Mouse (Mus musculus) kidney, postnatal 4 days (tissue): ENCODE results near the gene Alcam.
A peak's percentile ranks its signal among the peaks of the same experiment; 100 is the strongest.

Source experiments
- DNase-seq, 2 experiments: peaks; one replicate each; pipeline ENCODE4 v3.0.0; 2021; ENCODE audit warnings: mixed read lengths in 2 of 2

Gene Alcam

DNA sequence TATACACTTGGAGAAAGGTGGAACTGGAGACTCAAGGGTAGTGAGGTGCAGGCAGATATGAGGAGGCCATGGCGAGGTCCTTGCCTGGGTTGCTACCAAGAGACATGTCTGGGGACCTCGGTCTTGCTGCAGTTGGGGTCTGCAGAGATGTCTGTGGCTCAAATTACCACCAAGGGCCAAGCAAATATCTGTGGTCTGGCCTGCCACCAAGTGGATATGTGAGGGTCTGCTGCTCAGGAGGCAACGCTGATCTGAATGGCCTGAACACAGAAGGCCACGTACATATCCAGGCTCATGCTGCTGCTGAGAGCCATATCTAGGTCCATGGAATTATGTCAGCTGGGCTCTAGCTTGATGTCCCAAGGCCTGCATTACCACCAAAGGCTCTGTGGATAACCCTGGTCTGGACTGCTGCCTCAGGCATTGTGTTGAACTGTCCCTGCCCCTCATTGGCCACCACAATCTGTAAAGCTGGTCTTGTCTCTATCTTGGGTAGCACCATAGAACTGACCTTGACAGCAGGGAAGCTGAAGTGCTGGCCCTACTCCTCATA lies 210.4 kb downstream of the Alcam start:
- DNase-seq: peak; percentile 29 to 36

DNA sequence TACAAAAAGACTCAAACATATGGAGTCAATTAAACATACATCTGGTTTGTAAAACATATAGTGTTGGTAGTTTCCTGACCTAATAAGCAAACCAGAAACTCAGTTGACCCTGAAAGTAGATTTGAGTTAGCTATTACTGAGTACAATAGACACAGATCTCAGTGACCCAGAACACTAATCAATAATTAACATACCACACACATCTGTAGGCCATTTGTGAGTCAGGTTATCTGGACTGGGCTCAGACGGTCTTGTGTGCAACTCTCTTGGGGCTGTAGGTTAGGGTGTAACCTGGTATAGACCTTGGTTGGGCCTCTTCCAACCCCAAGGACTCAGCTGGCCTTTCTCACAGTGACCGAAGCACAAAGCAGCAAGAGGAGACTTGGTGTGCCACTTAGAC lies 211.7 kb downstream of the Alcam start:
- DNase-seq: peak; percentile 11 to 32

DNA sequence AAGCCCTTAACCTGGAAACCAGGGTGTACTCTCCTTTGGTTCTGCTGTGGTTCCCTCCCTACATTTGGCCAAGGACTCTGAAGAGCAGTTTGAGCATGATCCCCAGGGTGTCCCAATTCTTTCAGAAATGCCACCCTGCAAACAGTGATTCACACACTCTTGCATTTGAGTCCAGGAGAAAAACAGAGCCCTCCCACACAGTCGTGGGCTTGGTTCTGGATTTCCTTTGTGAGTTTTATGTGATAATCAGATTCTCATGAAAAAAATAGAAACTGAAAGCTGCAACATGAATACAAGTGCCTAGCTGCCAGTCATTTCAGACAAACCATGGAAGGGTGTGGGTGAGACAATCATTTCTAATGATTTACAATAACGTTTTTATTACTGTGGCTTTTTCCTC lies 223.9 kb downstream of the Alcam start:
- DNase-seq: no peak

DNA sequence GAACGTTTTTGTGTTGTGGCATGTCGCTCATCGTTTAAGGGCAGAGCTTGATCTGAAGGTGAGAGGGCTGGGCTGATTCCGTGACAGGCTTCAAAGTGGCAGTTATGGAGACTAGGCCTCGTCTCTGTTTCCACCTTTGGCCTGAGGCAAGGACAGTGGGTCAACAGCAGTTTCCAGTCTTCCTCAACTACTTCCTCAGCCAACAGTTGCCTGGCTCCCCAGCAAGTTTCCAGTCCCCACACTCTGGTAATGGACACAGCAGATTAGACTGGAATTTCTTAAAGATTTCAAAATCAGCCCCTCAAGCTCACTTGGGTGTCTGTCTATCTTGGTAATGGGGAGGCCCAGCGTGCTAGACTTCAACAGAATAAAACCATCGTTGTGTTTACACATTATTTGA lies 224.4 kb downstream of the Alcam start:
- DNase-seq: no peak

DNA sequence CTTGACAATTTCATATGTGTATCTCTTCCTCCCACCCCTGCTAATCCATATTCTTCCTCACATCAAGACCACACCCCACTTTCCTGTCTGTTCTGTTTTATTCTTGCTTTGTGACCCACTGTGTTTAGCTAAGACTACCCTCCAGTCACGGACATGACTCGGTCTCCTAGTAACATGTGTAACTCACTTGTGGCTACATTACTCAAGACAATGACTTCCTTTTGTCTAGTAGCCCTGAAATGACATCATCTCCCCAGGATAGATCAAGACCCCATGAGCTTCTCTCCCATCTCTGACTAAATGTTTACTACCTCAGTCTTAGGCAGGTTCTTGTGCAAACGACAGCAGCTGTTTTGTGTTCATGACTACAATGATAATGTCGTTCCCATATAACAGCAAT lies 231.0 kb downstream of the Alcam start:
- DNase-seq: no peak

DNA sequence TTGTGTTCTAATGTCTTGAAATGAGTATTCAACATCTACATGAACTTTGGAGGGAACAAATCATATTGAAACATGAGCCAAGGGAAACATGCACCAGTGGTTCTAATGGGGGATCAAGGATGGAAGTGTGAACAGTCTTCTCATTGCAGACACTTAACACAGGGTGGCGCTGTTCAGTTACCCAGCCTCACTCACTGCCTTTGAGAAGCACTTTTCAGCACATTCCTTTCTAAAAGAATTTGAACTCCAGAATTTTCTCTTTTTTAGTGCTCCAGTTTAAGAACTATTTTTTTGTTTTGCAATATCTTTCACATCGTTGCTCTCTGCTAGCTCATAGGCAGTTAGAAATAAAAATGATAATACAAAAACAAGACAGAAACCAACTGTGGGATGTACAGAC lies 234.8 kb downstream of the Alcam start:
- DNase-seq: peak; percentile 58 to 71

DNA sequence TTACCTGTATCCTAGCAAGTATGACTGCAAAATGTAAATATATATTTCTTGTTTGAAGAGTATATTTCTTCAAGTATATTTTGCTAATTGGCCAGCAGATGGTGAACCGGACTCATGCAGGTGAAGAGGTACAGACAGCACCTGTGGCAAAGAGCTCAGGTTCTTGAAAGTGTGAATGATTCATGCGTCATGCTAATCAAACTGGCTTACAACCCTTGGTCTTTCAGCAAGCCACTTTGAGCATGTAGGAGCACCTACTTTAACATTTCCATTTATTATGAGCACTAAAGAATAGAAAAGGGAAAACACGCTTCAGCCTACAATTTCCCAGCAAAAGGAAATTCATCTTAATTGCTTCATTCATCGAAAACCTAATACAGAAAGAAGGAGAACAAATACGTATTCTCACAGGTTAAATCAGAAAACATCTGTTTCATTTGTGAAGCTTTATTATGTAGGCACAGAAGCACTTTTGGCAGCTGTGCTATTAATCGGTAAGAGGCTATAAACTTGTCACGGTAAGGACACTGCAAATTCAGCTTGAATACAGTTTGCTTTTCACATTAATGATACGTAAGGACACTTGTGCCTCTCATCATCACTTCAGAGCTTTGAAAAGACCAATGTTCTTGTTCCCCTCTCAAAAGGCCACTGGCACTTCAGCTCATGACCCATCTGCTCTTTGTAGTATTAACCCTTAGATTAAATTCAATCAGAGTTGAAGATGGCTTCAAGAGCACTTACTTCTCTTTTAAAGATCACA lies 242.8 kb downstream of the Alcam start:
- no peak for DNase-seq

DNA sequence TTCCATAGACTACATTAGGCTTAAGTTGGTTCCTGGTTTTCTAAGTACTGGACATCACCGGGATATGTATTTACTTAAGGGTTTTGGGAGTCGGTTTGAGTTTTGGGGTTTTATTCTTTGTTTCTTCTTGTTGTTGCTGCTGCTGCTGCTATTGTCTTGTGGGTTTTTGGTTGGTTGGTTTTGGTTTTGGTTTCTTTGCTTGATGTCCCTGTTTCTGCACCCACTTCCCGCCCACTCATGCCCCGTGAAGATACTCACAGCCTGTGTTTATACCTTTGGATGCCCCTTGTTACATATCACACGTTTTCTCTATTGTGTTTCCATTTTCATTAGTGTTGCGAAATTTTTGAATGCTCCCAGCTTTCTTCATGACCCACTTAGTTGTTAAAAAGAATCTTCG lies 253.8 kb downstream of the Alcam start:
- DNase-seq: no peak
